Mouse (Mus musculus) liver, adult (tissue): ENCODE data around the gene Slc28a3.

ENCODE experiments used
- GATA4 ChIP-seq: IDR thresholded peaks from 2 replicates; pipeline ENCODE4 v1.6.1; 2014; ENCODE audit warnings: mild to moderate bottlenecking, low read length; ENCODE audit not compliant: insufficient replicate concordance

Slc28a3 gene

DNA sequence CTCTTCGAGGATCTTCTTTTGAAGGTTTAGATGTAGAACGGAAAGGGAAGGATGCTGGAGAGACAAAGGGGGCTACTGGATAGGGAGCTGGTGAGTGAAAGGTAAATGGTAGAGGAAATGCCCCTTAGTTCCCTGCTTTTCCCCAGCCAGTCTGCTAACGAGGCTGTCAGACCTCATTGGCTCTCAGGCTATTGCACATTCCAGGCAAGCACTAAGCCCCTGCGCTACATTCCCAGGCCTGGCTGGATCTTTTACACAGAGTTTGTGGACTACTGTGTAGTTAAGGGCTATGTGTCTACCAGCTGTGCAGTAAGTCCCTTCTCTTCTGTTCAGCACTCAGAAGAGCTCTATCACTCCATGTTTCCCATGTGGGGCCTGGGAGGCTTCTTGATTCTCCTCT is 72.3 kb downstream of the Slc28a3 start:
- TF ChIP-seq GATA4: no peak

- no peak for TF ChIP-seq GATA4
Observed at GRCm38 (mm10) chr13:58537916-58538233, 72.8 kb downstream of the Slc28a3 start.

- TF ChIP-seq GATA4: no peak
Observed at GRCm38 (mm10) chr13:58537232-58537915, 73.3 kb downstream of the Slc28a3 start.

DNA sequence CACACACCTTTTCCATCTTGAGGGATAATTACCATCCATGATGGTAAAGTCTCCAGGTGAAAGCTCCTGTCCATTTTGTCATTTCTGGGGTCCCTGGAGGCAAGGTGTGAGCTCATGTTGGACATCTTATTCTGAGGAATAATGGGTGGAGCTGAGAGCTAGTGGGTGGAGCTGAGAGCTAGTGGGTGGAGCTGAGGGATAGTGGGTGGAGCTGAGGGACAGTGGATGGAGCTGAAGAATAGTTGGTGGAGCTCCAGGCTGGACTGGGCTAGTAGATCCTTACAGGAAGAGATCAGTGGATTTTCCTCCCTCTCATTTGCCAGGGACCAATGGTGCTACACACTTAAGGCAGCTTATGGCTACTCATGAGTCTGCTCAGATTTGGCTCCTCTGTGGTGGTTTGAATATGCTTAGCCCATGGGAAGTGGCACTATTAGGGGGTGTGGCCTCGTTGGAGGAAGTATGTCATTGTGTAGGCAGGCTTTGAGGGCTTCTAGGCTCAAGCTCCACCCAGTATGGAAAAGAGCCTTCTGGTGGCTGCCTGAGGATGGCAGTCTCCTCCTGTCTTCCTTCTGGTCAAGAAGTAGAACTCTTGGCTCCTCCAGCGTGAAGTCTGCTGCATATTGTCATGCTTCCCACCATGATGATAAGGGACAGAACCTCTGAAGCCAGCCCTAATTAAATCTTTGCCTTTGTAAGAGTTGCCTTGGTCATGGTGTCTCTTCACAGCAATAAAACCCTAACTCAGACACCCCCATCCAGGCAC is 74.0 kb downstream of the Slc28a3 start:
- TF ChIP-seq GATA4: no peak

- TF ChIP-seq GATA4: no peak
Observed at GRCm38 (mm10) chr13:58535321-58535720, 75.4 kb downstream of the Slc28a3 start.

DNA sequence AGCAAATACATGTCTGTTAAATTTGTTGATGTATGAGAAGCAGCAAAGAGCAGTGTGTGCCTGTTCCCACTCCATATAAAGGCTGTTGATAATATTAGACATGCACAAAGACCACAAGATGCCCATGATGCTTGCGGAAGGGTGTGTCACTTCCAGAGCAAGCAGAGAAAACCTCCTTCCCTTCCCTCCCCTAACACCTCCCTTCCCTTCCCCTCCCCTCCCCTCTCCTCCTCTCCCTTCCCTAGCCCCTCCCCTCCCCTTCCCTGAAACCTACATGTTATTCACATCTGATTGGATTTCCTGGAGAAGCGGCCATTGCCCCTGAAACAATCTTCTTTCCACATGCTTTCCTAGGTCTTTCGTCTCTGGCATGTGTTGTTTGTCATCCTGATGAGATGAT is 75.8 kb downstream of the Slc28a3 start:
- no peak for TF ChIP-seq GATA4

- TF ChIP-seq GATA4: no peak
Observed at GRCm38 (mm10) chr13:58534216-58534841, 76.3 kb downstream of the Slc28a3 start.

DNA sequence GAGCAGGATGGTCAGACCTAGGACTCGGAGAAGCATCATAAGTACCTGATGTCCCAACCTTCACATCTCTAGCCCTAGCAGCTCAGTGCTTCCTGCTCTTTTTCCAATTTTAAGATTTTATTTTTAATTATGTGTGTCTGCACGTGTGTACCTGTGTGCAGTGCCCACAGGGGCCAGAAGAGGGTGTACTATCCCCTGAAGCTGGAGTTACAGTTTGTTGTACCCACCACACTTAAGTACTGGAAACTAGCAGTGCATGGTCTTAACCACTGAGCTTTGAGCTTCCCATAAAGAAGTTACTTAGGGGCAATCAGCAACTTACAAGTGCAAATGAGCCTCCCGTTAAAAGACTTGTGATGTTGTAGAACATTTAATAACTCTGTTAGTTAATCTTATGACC is 86.1 kb downstream of the Slc28a3 start:
- TF ChIP-seq GATA4: no peak

- no peak for TF ChIP-seq GATA4
Observed at GRCm38 (mm10) chr13:58523761-58524117, 86.9 kb downstream of the Slc28a3 start.

GRCm38 (mm10) chr13:58523011-58523760 is 87.5 kb downstream of the Slc28a3 start:
- TF ChIP-seq GATA4: no peak

- no peak for TF ChIP-seq GATA4
Observed at GRCm38 (mm10) chr13:58521331-58522030, 89.2 kb downstream of the Slc28a3 start.

GRCm38 (mm10) chr13:58520580-58521330 is 89.9 kb downstream of the Slc28a3 start:
- TF ChIP-seq GATA4: no peak

DNA sequence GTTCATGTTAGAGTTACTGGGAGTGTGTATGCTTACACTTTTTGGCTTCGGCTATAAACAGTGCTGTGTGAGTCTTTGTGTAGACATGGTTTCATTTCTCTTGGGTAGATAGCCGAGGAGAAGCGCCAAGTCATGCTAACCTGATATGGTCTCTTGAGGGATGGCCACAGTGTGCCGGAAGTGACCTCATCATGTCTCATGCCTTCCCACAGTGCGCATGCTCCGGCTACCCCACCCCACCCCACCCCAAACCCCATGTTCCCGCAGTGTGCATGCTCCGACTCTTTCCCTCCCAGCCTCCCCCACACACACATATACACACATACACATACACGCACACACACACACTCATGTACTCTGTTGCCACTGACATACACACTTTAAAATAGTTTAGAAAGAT is 90.6 kb downstream of the Slc28a3 start:
- TF ChIP-seq GATA4: no peak

GRCm38 (mm10) chr13:58516277-58516676 is 94.4 kb downstream of the Slc28a3 start:
- no peak for TF ChIP-seq GATA4
